Mouse (Mus musculus): Measurements from ENCODE around the gene Tnfrsf11a.

DNA sequence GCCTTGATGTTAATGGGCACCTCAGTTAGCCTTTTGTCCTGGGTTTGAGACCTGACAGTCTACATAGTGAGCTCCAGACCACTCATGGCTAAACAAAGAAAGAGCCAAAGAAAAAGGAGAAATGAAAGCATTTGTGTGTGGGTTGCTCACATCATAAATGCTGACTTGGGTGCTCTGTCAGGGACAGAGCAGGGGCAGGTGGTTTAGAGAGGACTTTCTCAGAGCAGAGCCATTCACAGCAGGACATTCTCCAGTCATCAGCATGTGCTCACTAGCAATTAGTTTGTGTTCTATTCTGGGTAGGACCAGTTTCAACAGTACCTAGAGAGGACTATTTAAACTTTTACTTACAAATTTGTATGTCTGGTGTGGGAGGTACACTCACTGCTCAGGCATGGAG lies 20.7 kb downstream of the Tnfrsf11a start:
- TF ChIP-seq EP300 (IDR thresholded peaks at IDR 0.05; ENCODE audit: low read depth) (no peak), CTCF (IDR thresholded peaks at IDR 0.05; ENCODE audit: low read depth) (no peak)

All from heart, postnatal 0 days (tissue).